Mouse (Mus musculus) right cerebral cortex, postnatal 14 days (tissue): ENCODE measurements around the gene Mydgf.

Experiments
- DNase-seq: peaks from one replicate; pipeline ENCODE4 v3.0.0; 2022

Mydgf gene

DNA sequence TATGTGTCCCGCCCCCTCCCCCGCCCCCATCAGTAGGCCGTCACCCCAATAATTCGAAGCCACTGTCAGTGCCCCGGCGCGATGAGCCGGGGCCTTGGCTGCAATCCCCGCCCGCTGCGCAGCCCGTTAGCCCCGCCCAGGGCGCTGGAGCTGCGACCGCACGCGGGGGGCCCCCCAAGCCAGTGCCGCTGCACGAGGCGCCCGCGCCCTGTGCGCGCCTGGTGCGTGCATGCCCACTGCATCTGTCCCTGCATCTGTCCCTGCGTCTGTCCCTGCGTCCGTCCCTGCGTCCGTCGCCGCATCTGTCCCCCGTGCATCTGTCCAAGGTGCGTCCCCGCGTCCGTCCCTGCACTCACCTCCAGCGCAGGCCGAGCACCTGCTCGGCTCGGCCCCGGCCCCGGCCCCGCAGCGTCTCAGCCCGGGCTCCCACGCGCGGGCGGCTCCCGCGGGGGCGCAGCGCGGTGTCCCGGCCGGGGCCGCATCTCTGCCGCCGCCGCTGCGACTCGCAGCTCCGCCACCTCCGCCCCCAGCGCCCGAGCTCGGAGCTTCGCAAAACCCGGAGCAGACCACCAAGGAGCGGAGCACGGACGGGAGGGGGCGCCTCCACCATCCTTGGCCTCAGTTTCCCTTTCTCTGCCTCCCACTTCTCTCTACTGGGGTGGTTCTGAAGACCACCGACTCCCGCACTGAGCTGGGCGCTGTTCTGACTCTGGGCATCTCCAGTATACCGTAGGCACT lies 43.7 kb downstream of the Mydgf start, which contains the start of gene Sema6b:
Gene Sema6b, minus strand, starts transcription at position 486 of the 738 bp plus-strand sequence.
- peak; percentile 86 for DNase-seq

DNA sequence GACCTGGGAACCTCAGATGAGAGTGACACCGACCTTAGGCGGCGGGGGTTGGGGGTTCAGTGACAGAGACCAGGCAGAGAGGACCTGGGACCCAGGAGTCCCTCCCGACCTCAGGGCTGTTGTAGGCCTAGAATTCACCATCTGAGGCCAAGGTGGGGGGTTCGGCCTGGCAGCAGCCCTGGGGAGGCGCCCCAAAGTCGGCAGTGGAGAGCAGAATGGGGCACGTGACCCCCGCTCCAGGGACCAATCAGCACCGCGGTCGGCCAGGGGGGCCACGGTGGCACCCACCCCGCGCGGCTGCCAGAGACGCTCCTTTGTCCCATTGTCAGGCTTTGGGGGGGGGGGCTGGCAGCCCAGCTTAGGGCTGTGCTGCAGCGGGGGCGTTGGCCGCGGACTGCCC lies 44.4 kb downstream of the Mydgf start:
- peak; percentile 54 for DNase-seq

DNA sequence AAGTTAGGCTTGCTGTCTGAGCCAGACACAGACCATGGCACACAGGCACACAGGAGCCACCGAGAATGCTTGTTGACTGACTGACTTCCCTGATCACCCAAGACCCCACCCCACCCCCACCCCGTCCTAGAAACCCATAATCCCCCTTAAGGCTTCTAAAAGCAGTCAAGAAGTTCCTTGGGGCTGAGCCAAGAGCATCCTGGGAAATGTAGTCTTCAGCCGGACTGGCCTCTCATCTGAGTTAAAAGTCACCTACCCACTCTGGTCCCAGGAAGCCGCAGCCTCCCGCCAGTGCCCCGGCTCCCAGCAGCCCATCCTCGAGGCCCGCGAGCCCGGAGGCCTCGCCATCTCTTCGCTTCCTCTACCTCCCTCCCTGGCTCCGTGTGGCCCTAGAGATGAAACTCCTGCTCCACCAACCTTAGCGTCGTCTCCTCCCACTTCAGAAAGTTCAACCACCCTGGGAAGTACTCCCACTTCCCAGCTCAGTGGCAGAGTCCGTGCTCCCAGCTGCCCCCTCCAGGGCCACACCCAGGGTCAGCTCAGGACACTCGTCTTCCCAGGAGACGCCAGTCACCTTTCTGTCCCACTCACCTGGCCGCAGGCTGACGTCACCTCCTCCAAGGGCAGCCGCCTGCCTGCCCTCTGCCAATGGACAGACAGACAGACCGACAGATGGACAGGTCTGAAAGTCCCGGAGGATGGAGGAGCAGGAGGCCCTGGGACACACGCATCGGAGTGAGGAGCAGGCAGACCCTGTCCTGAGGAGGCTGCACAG lies 45.7 kb downstream of the Mydgf start:
- DNase-seq = no peak

DNA sequence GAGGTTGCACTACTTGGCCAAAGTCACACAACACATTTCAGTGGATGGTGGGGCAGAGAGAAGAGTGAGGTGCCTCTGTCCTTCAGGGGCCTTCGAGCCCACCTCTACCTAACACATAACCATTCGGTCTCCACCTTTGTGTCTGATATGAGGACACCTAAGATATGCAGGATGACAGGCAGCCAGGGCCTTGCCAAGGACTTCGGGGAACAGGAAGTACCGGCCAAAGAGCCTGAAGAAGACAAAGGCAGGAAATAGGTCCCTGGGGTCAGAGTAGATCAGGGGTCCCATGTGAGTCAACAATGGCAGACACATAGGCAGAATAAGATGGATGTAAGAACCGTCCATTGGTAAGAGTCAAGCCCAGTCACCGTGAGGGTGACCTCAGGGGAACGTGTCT lies 47.2 kb downstream of the Mydgf start:
- DNase-seq = no peak

DNA sequence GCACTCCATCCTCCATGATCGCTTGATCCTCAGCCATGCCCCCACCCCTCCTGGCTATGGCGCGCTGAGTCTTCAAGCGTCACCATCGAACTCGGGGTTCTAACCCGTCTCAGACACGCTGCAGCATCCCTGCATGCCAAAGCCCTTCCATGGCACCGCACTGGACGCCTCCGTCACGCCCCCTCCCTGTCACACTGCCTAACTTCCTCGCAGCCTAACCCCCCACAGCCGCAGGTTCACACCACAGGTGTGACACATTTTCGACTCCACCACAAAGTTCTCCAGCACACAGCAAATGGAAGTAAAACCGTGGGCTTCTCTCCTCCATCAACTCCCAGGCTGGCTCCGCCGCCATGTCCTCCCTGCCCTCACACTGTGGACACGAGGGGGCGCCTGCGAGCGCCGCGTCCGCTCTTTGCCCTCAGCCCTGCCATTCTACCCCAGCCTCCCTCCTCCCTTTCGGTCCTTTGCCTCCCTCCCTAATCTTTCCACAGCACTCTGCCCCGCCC lies 49.2 kb downstream of the Mydgf start:
- DNase-seq = peak; percentile 73

DNA sequence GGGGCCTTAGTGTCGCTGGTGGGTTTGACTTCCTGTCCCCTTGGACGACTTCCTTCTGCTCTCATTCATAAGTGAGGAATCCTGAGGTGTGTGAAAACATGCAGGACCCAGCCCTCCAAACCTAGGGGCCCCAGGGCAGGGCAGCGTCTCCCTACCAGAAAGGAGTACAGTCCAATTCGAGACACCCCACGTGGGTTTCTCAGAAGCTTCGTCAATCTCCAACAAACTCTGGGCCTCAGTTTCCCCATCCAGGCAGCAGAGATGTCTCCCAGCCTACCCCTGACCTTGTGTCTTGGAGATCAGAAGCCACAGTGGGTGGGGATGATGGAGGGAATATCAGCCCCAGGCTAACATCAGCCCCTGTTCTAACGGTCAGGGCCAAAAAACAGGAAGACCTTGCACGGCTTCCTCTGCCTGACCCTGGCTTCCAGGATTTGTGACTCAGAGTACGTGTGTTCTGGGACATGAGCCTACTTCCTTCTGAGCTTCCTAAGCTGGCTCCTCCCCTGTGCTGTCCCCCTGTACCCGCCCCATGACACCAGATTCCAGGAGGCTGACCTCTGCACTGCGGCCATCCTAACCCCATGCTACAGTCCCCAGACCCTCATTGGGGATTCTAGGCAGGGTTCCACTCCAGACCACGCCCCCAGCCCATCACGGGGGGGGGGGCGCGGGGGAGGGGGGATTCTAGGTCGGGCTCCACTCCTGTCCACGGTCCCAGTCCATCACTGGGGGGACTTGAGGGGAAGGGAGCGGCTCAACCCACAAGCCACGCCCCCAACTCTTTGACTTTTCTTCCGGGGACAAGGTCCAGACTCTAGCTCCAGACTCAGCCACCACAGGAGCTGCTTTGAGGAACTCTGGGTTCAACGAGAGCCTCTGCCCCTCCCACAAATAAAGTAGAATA lies 50.0 kb downstream of the Mydgf start:
- no peak for DNase-seq

DNA sequence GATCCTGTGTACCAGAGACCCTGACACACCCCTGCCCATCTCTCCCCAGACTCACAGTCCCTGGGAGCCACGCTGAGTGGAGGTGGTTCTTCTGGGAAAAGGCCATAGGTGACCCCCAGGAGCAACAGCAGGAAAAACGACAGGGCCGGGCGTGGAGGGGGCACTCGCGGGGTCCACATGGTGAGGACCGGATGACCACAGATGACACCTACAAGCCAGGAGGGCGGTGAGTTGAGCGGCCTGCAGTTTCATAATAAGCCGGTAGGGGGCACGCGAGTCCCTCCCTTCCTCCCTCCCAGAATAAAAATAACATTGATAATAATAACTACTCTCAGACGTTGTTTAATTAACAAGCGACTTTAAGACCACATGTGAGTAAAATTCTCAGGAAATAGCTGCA lies 51.1 kb downstream of the Mydgf start:
- no peak for DNase-seq

DNA sequence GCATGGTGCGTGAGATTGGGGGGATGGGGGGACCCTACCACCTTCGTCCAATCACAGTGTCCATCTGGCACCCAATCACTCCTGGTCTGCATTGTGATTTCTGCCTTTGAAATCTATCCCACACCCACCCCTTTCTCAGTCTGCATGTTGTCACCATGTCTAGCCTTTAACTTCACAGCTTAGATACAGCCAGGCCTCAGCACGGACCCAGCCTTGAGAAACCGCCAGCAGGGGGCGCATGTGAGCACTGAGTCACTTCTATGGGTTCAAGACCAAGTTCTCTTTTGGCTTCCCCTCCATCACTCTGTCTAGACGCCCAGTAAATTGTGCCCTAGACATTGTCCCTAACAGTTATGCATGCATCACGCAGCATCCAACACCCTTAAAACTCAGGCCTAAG lies 51.9 kb downstream of the Mydgf start:
- peak; percentile 76 for DNase-seq

DNA sequence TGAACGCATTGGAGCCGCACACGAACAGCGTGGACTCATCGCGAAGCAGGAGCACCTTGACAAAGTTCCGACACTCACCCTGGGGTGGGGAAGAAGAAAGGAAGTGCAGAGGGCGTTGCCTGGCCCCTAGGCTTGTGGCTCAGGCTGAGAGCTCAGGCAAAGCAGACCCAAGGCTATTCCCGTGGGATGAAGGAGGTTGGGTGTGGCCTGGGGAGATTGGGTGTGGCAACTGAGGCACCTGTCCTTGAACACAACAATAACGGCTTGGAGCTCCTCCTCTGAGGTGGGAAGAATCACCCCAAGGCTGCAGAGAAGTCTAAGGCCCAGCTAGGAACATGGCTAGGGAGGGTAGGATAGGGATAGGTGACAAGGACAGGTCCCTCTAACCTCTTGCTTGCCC lies 52.6 kb downstream of the Mydgf start:
- DNase-seq = no peak

DNA sequence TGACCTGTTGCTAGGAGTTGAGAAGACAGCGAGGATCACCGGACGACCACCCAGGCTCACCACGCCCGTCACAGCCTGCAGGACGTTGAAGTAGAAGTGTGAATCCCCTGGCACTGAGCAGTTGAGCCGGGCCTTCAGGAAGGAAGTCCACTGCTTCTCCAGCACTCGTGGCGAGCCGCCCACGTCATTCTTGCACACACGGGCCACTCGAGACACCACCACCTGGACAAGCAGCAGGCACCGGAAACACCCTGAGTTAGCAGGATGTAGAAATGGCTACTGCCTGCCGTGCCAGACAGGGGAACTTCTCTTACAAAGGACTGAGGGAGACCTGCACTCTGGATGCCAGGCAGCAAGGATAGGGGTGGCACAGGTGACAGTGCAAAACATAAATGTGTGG lies 55.5 kb downstream of the Mydgf start:
- DNase-seq = no peak

DNA sequence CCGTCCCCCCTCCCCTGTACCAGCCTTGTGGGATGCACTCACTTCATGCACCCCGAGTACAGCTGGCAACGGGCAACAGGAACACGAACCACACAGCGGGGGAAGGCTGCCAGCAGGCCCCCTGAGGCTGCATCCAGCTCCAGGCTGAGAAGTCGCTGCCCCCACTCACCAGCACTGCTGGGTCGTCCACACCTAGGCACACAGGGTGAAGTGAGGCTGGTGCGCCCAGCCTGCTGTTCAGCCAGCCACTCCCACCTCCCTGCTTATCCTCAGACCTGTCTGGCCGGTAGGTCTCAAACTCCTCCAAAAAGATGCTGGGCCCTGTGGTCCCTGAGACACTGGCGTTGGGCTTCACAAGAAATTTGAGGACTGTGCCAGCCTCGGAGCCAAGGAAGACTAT lies 57.5 kb downstream of the Mydgf start:
- DNase-seq = no peak
